In genomic region chr10:43106196-43106595, GRCm38 (mm10) we compare ENCODE assay signal across 12 mouse cellular contexts.
A peak's percentile ranks its signal among the peaks of the same experiment; 100 is the strongest.
DNase-seq lines count a peak whose midpoint lies in the region; ATAC-seq and TF ChIP-seq lines count a peak whose summit lies in the region.
"Had no signal": no experiment of that assay in that cellular context is flagged by ENCODE, and none has a peak within 500 bp of the region (broad histone marks: within the 10 kb centered on the region; RNA-seq: fewer than 3 reads in every experiment).

No protein-coding gene starts in this region.

- DNase-seq in brain, adult 2 months (ENCODE audit: low read depth, low spot score) = peak; percentile 74
- DNase-seq in embryonic facial prominence, embryonic 11.5 days (ENCODE audit: low spot score) = no peak
- peak; percentile 74 for DNase-seq in midbrain, postnatal 0 days (ENCODE audit: low spot score)
- no peak for DNase-seq in lung, postnatal 0 days (ENCODE audit: low spot score)
- DNase-seq in layer of hippocampus, adult 18-20 months (ENCODE audit: low spot score in 2 of 2) = no peak
- no peak for DNase-seq in thymus, adult 2 months
- DNase-seq: heart, adult 18-20 months; kidney, postnatal 25 days; thymus, postnatal 25 days had no signal

- H3K4me2 ChIP-seq in embryonic facial prominence, embryonic 11.5 days (ENCODE audit: low read depth, low read length) = no peak overlapping the region
- no peak overlapping the region for H3K4me2 ChIP-seq in hindbrain, embryonic 13.5 days
- no peak overlapping the region for H3K4me2 ChIP-seq in midbrain, postnatal 0 days (ENCODE audit: low read depth, low read length, poor library complexity, severe bottlenecking)
- no peak overlapping the region for H3K4me2 ChIP-seq in lung, postnatal 0 days (replicated peaks; ENCODE audit: low read depth, low read length)

- 36% methylated on average over 7 of the region's 7 CpGs for WGBS in embryonic facial prominence, embryonic 11.5 days
- 16% methylated on average over 7 of the region's 7 CpGs for WGBS in hindbrain, embryonic 13.5 days
- 24% methylated on average over 7 of the region's 7 CpGs for WGBS in midbrain, postnatal 0 days
- WGBS in lung, postnatal 0 days = 54% methylated on average over 7 of the region's 7 CpGs
- 81% methylated on average over 7 of the region's 7 CpGs for WGBS in thymus, adult 2 months

- H3K9ac ChIP-seq in embryonic facial prominence, embryonic 11.5 days (replicated peaks; ENCODE audit: low read length) = no peak overlapping the region
- H3K9ac ChIP-seq in hindbrain, embryonic 13.5 days = no peak overlapping the region
- H3K9ac ChIP-seq in midbrain, postnatal 0 days (replicated peaks; ENCODE audit: low read length, poor library complexity, severe bottlenecking) = no peak overlapping the region
- H3K9ac ChIP-seq in lung, postnatal 0 days (replicated peaks; ENCODE audit: low read depth) = no peak overlapping the region

- TF ChIP-seq EP300 in lung, postnatal 0 days (IDR thresholded peaks at IDR 0.05) = no peak

- H3K27ac ChIP-seq in embryonic facial prominence, embryonic 11.5 days (replicated peaks; ENCODE audit: low read depth, low read length) = no peak overlapping the region
- peak overlapping the region; percentile 81 for H3K27ac ChIP-seq in hindbrain, embryonic 13.5 days
- no peak overlapping the region for H3K27ac ChIP-seq in midbrain, postnatal 0 days (ENCODE audit: low read depth, low read length)
- no peak overlapping the region for H3K27ac ChIP-seq in lung, postnatal 0 days (ENCODE audit: low read length)
- H3K27ac ChIP-seq in thymus, adult 2 months (ENCODE audit: control insufficient read depth, insufficient read depth, low read length) = no peak overlapping the region
- H3K27ac ChIP-seq: limb, embryonic 10.5 days had no signal

- H3K36me3 ChIP-seq in embryonic facial prominence, embryonic 11.5 days (replicated peaks; ENCODE audit: control insufficient read depth, insufficient read depth, low read depth, low read length) = no peaks in the 10 kb centered on the region
- no peaks in the 10 kb centered on the region for H3K36me3 ChIP-seq in hindbrain, embryonic 13.5 days
- no peaks in the 10 kb centered on the region for H3K36me3 ChIP-seq in midbrain, postnatal 0 days (ENCODE audit: insufficient read depth, low read length)
- H3K36me3 ChIP-seq in lung, postnatal 0 days (ENCODE audit: insufficient read depth, low read length) = no peaks in the 10 kb centered on the region
- no peaks in the 10 kb centered on the region for H3K36me3 ChIP-seq in thymus, adult 2 months (ENCODE audit: control insufficient read depth, insufficient read depth, low read length)
- H3K36me3 ChIP-seq: limb, embryonic 10.5 days had no signal

- no peak overlapping the region for H3K4me3 ChIP-seq in embryonic facial prominence, embryonic 11.5 days (ENCODE audit: low read depth, low read length)
- no peak overlapping the region for H3K4me3 ChIP-seq in hindbrain, embryonic 13.5 days
- H3K4me3 ChIP-seq in midbrain, postnatal 0 days (ENCODE audit: low read depth, low read length) = no peak overlapping the region
- H3K4me3 ChIP-seq in lung, postnatal 0 days (ENCODE audit: low read depth, low read length) = no peak overlapping the region
- no peak overlapping the region for H3K4me3 ChIP-seq in thymus, adult 2 months (ENCODE audit: control insufficient read depth, insufficient read depth, low read length)
- H3K4me3 ChIP-seq: limb, embryonic 10.5 days had no signal

- no peak for TF ChIP-seq CTCF in midbrain, postnatal 0 days (IDR thresholded peaks at IDR 0.05)
- no peak for TF ChIP-seq CTCF in lung, postnatal 0 days (IDR thresholded peaks at IDR 0.05)
- no peak for TF ChIP-seq CTCF in thymus, adult 2 months (IDR thresholded peaks at IDR 0.05; ENCODE audit: borderline replicate concordance, control insufficient read depth, extremely low read depth, insufficient read depth, low read length, poor library complexity)

- no peaks in the 10 kb centered on the region for H3K4me1 ChIP-seq in embryonic facial prominence, embryonic 11.5 days (ENCODE audit: control insufficient read depth, insufficient read depth, low read length)
- H3K4me1 ChIP-seq in hindbrain, embryonic 13.5 days (replicated peaks) = peaks cover 61% of the 10 kb centered on the region
- peaks cover 16% of the 10 kb centered on the region for H3K4me1 ChIP-seq in midbrain, postnatal 0 days (ENCODE audit: insufficient read depth, low read length)
- H3K4me1 ChIP-seq in lung, postnatal 0 days (ENCODE audit: insufficient read depth, low read depth, low read length) = no peaks in the 10 kb centered on the region
- no peaks in the 10 kb centered on the region for H3K4me1 ChIP-seq in thymus, adult 2 months (replicated peaks; ENCODE audit: control insufficient read depth, insufficient read depth, low read length)

- H3K27me3 ChIP-seq in embryonic facial prominence, embryonic 11.5 days (ENCODE audit: control insufficient read depth, insufficient read depth, low read length) = no peaks in the 10 kb centered on the region
- H3K27me3 ChIP-seq in hindbrain, embryonic 13.5 days = no peaks in the 10 kb centered on the region
- no peaks in the 10 kb centered on the region for H3K27me3 ChIP-seq in midbrain, postnatal 0 days (ENCODE audit: insufficient read depth, low read length)
- no peaks in the 10 kb centered on the region for H3K27me3 ChIP-seq in lung, postnatal 0 days (replicated peaks; ENCODE audit: insufficient read depth, low read length)
- no peaks in the 10 kb centered on the region for H3K27me3 ChIP-seq in thymus, adult 2 months (ENCODE audit: control insufficient read depth, insufficient read depth, low read length)
- H3K27me3 ChIP-seq: CH12.LX had no signal

- ATAC-seq in embryonic facial prominence, embryonic 11.5 days (replicated peaks; ENCODE audit: insufficient number of reproducible peaks, low FRiP score, low TSS enrichment, low read depth) = peak; percentile 73; the same call in 1 of the 2 replicates
- ATAC-seq in hindbrain, embryonic 13.5 days (ENCODE audit: low FRiP score) = peak; percentile 84
- no peak for ATAC-seq in midbrain, postnatal 0 days (ENCODE audit: low FRiP score)
- ATAC-seq in lung, postnatal 0 days = no peak

- no peak for TF ChIP-seq POLR2A in thymus, adult 2 months (IDR thresholded peaks at IDR 0.05; ENCODE audit: control insufficient read depth, extremely low read depth, insufficient read depth, low read length, poor library complexity)

- H3K9me3 ChIP-seq in embryonic facial prominence, embryonic 11.5 days (replicated peaks; ENCODE audit: control insufficient read depth, low read length) = no peaks in the 10 kb centered on the region
- H3K9me3 ChIP-seq in hindbrain, embryonic 13.5 days = no peaks in the 10 kb centered on the region
- no peaks in the 10 kb centered on the region for H3K9me3 ChIP-seq in midbrain, postnatal 0 days (ENCODE audit: low read length)
- H3K9me3 ChIP-seq in lung, postnatal 0 days (ENCODE audit: low read length) = no peaks in the 10 kb centered on the region
- H3K9me3 ChIP-seq: limb, embryonic 10.5 days had no signal

Comparison
In these comparisons a context has a peak if more than half of its experiments do, and no peak if none do; other contexts are left out.
1. DNase-seq: peak in brain, adult 2 months (single experiment) and midbrain, postnatal 0 days (single experiment); none in embryonic facial prominence, embryonic 11.5 days (single experiment), lung, postnatal 0 days (single experiment), layer of hippocampus, adult 18-20 months (0 of 2) and thymus, adult 2 months (single experiment).
2. ATAC-seq: peak in embryonic facial prominence, embryonic 11.5 days (single experiment) and hindbrain, embryonic 13.5 days (single experiment); none in midbrain, postnatal 0 days (single experiment) and lung, postnatal 0 days (single experiment).